Mouse (Mus musculus) layer of hippocampus, postnatal 25 days (tissue): ENCODE data around the gene Cdk4. TPM values are rescaled to one million over a fixed set of nuclear protein-coding genes. Genes with fewer than 3 reads are reported as not detected.

ENCODE experiments used
- DNase-seq, 2 experiments: peaks; one replicate each; pipeline ENCODE4 v3.0.0; 2022; ENCODE audit warnings: mixed read lengths in 2 of 2, low spot score in 1 of 2; ENCODE audit errors: extremely low spot score in 1 of 2
- total RNA-seq, 2 experiments: library from RNA; stranded (reverse); gene quantifications; 2 replicates each; pipeline ENCODE4 v1.2.3; 2021

Gene Cdk4
- total RNA-seq = 100 to 1,000 TPM; 104 to 110 TPM

GRCm38 (mm10) chr10:127063239-127063872, at the start of gene Cdk4:
Gene Cdk4 (plus strand): TSS chr10:127063534.
- peak; percentile 94 to 97 for DNase-seq

- no peak for DNase-seq
Observed at GRCm38 (mm10) chr10:127016488-127016887, 46.8 kb upstream of the Cdk4 start.

- no peak for DNase-seq
Observed at GRCm38 (mm10) chr10:127017071-127017470, 46.3 kb upstream of the Cdk4 start.

- no peak for DNase-seq
Observed at GRCm38 (mm10) chr10:127018422-127018821, 44.9 kb upstream of the Cdk4 start.

- peak; percentile 89 to 97 for DNase-seq
Observed at GRCm38 (mm10) chr10:127030336-127031296, 32.7 kb upstream of the Cdk4 start, which contains the start of gene Tsfm. Gene Tsfm (minus strand): TSS chr10:127030840.

- DNase-seq = no peak
Observed at GRCm38 (mm10) chr10:127033301-127033741, 30.0 kb upstream of the Cdk4 start.

- DNase-seq = no peak
Observed at GRCm38 (mm10) chr10:127036273-127036672, 27.1 kb upstream of the Cdk4 start.

GRCm38 (mm10) chr10:127037641-127038040, 25.7 kb upstream of the Cdk4 start:
- DNase-seq = no peak

- DNase-seq = no peak
Observed at GRCm38 (mm10) chr10:127040569-127041214, 22.6 kb upstream of the Cdk4 start.

- peak in 1 of 2 experiments; percentile 30 for DNase-seq
Observed at GRCm38 (mm10) chr10:127041274-127041766, 22.0 kb upstream of the Cdk4 start, which contains the start of the genes Mettl1 and Eef1akmt3. Gene Mettl1 (plus strand): TSS chr10:127041414. Gene Eef1akmt3 (minus strand): TSS chr10:127041513.

GRCm38 (mm10) chr10:127041774-127042338, 21.5 kb upstream of the Cdk4 start:
- DNase-seq = peak; percentile 89 to 98

GRCm38 (mm10) chr10:127042468-127043115, 20.7 kb upstream of the Cdk4 start:
- DNase-seq = no peak

GRCm38 (mm10) chr10:127043187-127043586, 20.1 kb upstream of the Cdk4 start:
- DNase-seq = no peak

GRCm38 (mm10) chr10:127047954-127048353, 15.4 kb upstream of the Cdk4 start, which contains the start of gene Cyp27b1:
Gene Cyp27b1 (plus strand): TSS chr10:127048250.
- DNase-seq = no peak

- DNase-seq = no peak
Observed at GRCm38 (mm10) chr10:127048608-127049394, 14.5 kb upstream of the Cdk4 start.

- no peak for DNase-seq
Observed at GRCm38 (mm10) chr10:127049395-127050118, 13.8 kb upstream of the Cdk4 start.

- no peak for DNase-seq
Observed at GRCm38 (mm10) chr10:127050119-127050474, 13.2 kb upstream of the Cdk4 start.

GRCm38 (mm10) chr10:127054646-127055045, 8.7 kb upstream of the Cdk4 start:
- DNase-seq = no peak
